Mouse (Mus musculus): ENCODE measurements around the gene Ugt2a3. TPM values are rescaled to one million over a fixed set of nuclear protein-coding genes. Genes with fewer than 3 reads are reported as not detected.
"Not testable (repeated sequence)": the region's sequence is repeated elsewhere in the genome, so short reads cannot be mapped to it uniquely, and the experiment has no call there.

The Ugt2a3 gene
- not detected for total RNA-seq (2021)
- long read RNA-seq, experiment 1 = 0 reads
- long read RNA-seq, experiment 2 = 0 reads

GRCm38 (mm10) chr5:87336961-87337697 lies at the start of gene Ugt2a3:
TSS of gene Ugt2a3 (minus strand) at chr5:87337195.
- no peak for DNase-seq (ENCODE audit: low spot score in 2 of 2)

- DNase-seq (ENCODE audit: low spot score in 2 of 2) = no peak
Measured at GRCm38 (mm10) chr5:87380234-87380633, 43.2 kb upstream of the Ugt2a3 start.

GRCm38 (mm10) chr5:87379825-87380224 lies 42.8 kb upstream of the Ugt2a3 start:
- no peak for DNase-seq (ENCODE audit: low spot score in 2 of 2)

DNA sequence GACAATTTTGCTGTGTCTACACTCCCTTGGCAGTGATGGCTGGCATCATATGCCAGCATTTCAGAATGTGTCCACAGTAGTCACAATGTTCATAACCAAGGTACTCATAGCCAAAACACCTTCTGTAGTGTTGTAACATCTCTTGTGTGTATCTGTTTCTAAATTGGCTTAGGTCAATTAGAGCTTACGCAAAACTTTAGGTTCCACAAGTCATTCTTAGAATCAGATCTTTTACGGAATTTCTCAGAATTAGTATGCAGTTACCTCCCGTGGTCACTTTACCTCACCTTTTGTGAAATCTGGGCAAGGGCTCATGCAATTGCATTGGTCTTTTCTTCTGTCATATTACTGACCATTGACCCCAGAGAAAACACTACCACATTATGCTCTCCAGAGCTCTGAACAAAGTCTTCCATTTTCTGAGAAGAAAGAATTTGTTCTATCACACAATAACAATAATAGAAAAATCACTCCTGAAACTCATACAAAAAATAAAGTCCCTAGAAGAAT lies 38.9 kb upstream of the Ugt2a3 start:
- no peak for DNase-seq (ENCODE audit: low spot score in 2 of 2)

DNA sequence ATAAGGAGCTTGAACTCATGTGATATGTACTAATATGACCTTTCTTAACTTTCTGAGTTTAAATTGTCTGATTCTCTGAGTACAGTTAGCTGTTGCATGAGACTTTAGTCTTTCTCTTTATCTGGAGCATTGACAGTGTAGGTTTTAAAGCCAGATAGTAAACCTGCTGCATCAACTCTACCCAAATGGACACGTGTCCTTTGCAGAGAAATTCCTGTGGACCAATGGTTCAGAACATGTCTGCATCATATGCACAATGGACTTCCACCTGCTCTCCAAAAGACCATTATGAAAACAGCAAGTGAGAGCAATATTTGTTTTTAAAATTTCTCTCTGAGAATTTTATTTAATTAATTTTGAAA lies 36.5 kb upstream of the Ugt2a3 start:
- no peak for DNase-seq (ENCODE audit: low spot score in 2 of 2)

DNA sequence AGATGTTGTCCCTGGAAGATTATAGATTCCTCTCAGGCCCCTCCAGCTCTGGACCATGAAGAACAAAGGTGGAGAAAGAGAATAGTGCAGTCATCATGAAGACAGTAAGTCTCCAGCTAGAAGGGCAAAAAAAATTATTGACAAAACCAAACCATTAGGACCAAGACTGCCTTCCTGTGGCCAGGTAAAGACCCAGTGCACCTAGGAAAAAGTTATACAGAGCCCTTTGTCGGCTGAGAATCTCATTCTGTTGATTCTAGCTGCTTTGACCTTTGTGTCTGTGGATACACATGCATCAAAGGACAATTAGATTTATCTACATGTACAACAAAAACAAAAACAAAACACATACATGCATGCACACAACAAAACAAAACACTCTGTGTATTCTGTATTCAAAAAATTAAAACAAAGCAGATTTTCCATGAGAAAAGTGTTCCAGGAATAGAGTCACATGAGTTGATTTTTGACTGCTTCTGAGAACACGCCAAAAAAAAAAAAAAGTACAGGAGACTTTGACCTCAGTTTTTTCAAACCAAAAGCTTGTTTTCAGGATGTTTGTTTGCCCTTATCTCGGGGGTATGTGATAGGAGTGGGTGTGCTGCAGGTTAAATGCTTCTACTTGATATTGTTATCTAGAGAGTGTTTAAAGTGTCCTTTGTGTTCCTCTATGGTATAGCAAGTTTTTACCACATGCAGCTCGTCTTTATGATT lies 36.0 kb upstream of the Ugt2a3 start:
- DNase-seq (ENCODE audit: low spot score in 2 of 2) = not testable (repeated sequence)

DNA sequence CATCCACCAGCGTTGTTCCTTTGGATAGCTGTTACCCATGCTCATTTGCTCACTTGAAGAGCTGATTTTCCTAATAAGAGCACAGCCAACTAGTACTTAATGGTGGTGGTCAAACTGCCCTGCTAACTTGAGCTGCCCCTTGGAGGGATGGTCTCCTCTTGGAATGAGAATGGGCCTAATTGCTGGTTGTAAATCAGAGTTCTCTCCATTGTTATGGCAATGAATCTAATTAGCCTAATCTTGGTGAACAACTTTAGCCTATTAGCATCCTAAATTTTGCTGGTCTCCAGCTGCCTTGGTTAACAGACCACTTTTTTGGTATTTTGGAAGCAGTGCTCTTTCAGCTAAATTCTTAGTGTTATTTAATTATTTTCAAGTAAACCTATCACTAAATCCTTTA lies 13.4 kb upstream of the Ugt2a3 start:
- no peak for DNase-seq (ENCODE audit: low spot score in 2 of 2)

DNA sequence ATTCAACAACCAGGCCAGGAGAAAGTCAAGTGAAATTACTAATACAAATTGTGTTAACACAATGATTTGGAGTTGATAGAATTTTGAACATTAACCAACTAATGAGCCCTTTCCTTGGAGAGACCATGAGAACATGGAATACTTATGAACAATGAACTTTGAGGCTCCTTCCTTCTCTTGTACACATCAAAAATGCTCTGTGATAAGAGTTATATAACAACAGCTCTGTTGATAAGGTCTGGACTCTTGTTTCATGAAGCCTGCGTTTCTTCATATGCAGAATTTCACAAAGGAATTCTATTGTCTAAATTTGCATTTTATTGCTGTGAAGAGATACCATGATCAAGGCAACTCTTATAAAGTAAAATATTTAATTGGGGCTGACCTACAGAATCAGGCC lies 12.2 kb upstream of the Ugt2a3 start:
- not testable (repeated sequence) for DNase-seq (ENCODE audit: low spot score in 2 of 2)

DNA sequence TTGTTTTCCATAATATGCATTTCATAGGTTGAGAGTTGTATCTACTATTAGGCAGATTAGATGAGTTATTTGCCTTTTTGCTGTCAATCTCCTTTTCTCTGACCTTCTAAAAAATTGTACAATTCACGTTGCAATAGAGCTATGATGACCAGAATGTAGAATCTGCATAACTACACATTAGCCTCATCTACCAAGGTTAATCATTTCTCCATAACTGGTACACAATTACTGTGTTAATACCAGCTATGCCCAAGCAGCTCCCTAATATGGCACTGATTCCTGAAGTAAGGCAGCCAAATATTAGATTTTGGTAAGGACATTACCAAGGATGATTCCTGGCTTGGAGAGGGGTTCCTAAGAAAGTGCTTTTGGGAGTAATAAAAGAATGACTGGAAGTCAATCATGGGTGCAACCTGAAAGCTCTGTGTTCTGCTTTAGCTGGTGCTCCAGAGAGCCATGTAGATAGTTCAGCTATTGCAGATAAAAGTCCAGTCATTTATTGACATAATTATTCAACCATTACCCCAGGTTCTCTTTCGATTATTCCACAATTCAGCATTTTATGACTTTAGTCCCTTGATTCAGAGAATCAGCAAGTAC lies 10.6 kb upstream of the Ugt2a3 start:
- not testable (repeated sequence) for DNase-seq (ENCODE audit: low spot score in 2 of 2)

- DNase-seq (ENCODE audit: low spot score in 2 of 2) = no peak
Measured at GRCm38 (mm10) chr5:87340461-87340860, 3.5 kb upstream of the Ugt2a3 start.

DNA sequence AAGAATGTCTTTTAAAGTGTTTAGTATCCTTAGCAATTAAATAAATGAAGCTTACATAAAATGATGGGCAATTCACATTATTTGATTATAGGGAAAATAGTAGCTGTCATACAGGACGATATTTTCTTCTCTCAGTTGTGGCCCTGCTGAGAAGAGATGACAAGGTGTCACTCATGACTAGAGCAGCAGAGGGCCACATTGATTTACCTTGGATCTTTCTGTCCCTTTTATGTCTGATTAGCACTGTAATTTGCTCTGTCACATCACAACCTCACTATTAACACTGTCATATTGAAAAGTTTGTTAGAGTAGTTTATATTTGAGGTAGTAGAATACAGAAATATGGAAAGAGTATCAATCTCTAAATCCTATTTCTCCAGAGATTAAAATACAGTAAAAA lies 1.8 kb downstream of the Ugt2a3 start:
- DNase-seq (ENCODE audit: low spot score in 2 of 2) = no peak

DNA sequence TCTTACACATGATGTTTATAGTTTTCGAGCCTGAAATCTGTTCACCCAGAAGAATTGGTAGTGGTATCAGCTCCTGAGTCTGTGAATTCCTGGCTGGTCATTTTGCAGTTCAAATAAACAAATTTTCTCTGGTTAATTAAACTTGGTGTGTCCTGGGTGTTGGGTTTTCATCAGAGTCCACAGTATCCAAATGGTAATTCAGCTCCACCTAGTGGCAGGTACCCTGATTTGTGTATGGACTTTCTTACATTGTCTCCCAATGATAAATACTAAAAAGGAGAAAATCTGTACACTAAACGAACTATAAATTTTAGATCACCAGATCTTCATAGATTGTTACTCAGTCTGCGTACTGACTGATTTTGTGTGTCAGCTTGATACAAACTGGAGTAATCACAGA lies 3.4 kb downstream of the Ugt2a3 start:
- no peak for DNase-seq (ENCODE audit: low spot score in 2 of 2)

DNA sequence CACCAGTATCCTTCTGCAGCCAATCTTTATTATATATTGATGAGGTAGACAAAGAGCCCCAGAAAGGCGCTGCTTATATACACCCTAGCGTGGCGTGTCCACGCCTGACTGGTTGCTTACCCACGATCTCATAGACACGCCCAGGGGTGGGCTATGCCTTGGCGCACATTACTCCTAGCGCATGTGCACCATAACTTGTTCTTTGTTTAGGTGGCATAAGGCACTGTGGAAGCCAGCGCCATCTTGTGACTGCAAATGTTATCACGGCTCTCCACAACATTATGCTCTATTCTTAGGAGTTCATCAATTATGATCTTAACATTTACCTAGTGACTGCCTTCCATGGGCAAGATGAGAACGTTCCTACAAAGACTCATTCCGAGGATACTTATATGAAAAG lies 25.6 kb downstream of the Ugt2a3 start:
- DNase-seq (ENCODE audit: low spot score in 2 of 2) = no peak

GRCm38 (mm10) chr5:87286180-87286579 lies 50.8 kb downstream of the Ugt2a3 start:
- not testable (repeated sequence) for DNase-seq (ENCODE audit: low spot score in 2 of 2)

- DNase-seq (ENCODE audit: low spot score in 2 of 2) = not testable (repeated sequence)
Measured at GRCm38 (mm10) chr5:87275986-87276385, 61.0 kb downstream of the Ugt2a3 start.

GRCm38 (mm10) chr5:87275581-87275980 lies 61.4 kb downstream of the Ugt2a3 start:
- no peak for DNase-seq (ENCODE audit: low spot score in 2 of 2)

Other genes with a start within 250 kb of the Ugt2a3 start
- gene Ugt2b36, start 244.6 kb downstream of the Ugt2a3 start, total RNA-seq (2021) = not detected
- not detected for gene Ugt2b5, start 196.9 kb downstream of the Ugt2a3 start, total RNA-seq (2021)
- not detected for gene Ugt2b37, start 82.4 kb downstream of the Ugt2a3 start, total RNA-seq (2021)
- not detected for gene Ugt2b38, start 87.0 kb upstream of the Ugt2a3 start, total RNA-seq (2021)
- gene Ugt2a2, start 145.1 kb upstream of the Ugt2a3 start, total RNA-seq (2021) = not detected
- gene Gm43638, start 149.6 kb upstream of the Ugt2a3 start, total RNA-seq (2021) = not detected
- gene Ugt2a1, start 153.7 kb upstream of the Ugt2a3 start, total RNA-seq (2021) = not detected
- gene Sult1b1, start 201.0 kb upstream of the Ugt2a3 start, total RNA-seq (2021) = not detected
- gene Sult1d1, start 231.8 kb upstream of the Ugt2a3 start, total RNA-seq (2021) = under 1 TPM in 1 of 2 experiments, not detected in 1; 0.27 TPM